Mouse (Mus musculus) embryonic facial prominence, embryonic 14.5 days (tissue): Measurements from ENCODE around the gene Ppp1r37. TPM values are rescaled to one million over a fixed set of nuclear protein-coding genes. Genes with fewer than 3 reads are reported as not detected.

Experiments
- ATAC-seq: fragments of 200-750 bp; cut with Nextera tagmentation; 2 replicates; pipeline ENCODE4 v1.8.0; 2017; ENCODE audit warnings: low read depth, moderate number of reproducible peaks, moderate TSS enrichment
- DNase-seq: peaks from one replicate; pipeline ENCODE4 v3.0.0-alpha.2; 2015; ENCODE audit warnings: low spot score
- H3K27ac ChIP-seq: fragments of 300-500 bp; sonication (generic); replicated peaks from 2 replicates; pipeline ENCODE4 v1.5.1; 2014; ENCODE audit warnings: low read depth, mild to moderate bottlenecking, low read length, moderate library complexity
- H3K27me3 ChIP-seq: fragments of 300-500 bp; sonication (generic); replicated peaks from 2 replicates; pipeline ENCODE4 v1.6.1; 2014; ENCODE audit warnings: low read length; ENCODE audit not compliant: control insufficient read depth, insufficient read depth
- H3K36me3 ChIP-seq: fragments of 300-500 bp; sonication (generic); 2 replicates; pipeline ENCODE4 v1.6.1; 2014; ENCODE audit warnings: low read length, mixed read lengths; ENCODE audit not compliant: control insufficient read depth, insufficient read depth
- H3K4me1 ChIP-seq: fragments of 300-500 bp; sonication (generic); 2 replicates; pipeline ENCODE4 v1.6.1; 2014; ENCODE audit warnings: antibody characterized with exemption, low read length; ENCODE audit not compliant: control insufficient read depth, insufficient read depth
- H3K4me2 ChIP-seq: fragments of 300-500 bp; sonication (generic); 2 replicates; pipeline ENCODE4 v1.6.1; 2014; ENCODE audit warnings: low read depth, mild to moderate bottlenecking, low read length, moderate library complexity, mixed read lengths
- H3K4me3 ChIP-seq: fragments of 300-500 bp; sonication (generic); 2 replicates; pipeline ENCODE4 v1.5.1; 2014; ENCODE audit warnings: low read depth, mild to moderate bottlenecking, low read length
- H3K9ac ChIP-seq: fragments of 300-500 bp; sonication (generic); 2 replicates; pipeline ENCODE4 v1.6.1; 2014; ENCODE audit warnings: low read depth, mild to moderate bottlenecking, low read length, moderate library complexity, mixed read lengths
- H3K9me3 ChIP-seq: fragments of 300-500 bp; sonication (generic); 2 replicates; pipeline ENCODE4 v1.6.1; 2016; ENCODE audit warnings: low read length; ENCODE audit not compliant: control insufficient read depth
- WGBS: fragments of 180-500 bp; shearing (Covaris S2); extraction: QIAGEN DNeasy Blood & Tissue Kit; methylation state at CpG from one replicate; pipeline ENCODE4 v1.1.7; 2014; 5-methylcytosine and 5-hydroxymethylcytosine counted together
- polyA plus RNA-seq: library from polyadenylated mRNA; unstranded; fragments of >200 nt; fragmentation: Nextera tagmentation; extraction: Ambion mirVana; gene quantifications from 2 replicates; pipeline ENCODE4 v1.2.1, GENCODE M21; 2014

Ppp1r37 gene
- polyA plus RNA-seq, 1 experiment from 2014 or later = 5.7 TPM

- Histone ChIP-seq H3K9ac (peak within 1 kb of the TSS; percentile 46), H3K4me3 (peak within 1 kb of the TSS; percentile 43), H3K9me3 (no peaks in the 10 kb centered on the region), H3K4me2 (peak within 1 kb of the TSS; percentile 80), H3K27me3 (peaks cover 32% of the 10 kb centered on the region), H3K36me3 (peaks cover 23% of the 10 kb centered on the region), H3K27ac (no peak within 1 kb of the TSS), H3K4me1 (peaks cover 22% of the 10 kb centered on the region)
- under 1% methylated on average over 45 of the region's 56 CpGs for WGBS
- ATAC-seq = no peak
- no peak for DNase-seq
These were observed 14.4 kb upstream of the Ppp1r37 start, which contains the start of the genes Zfp296 and Gemin7 for GRCm38 (mm10) chr7:19577141-19577852. Gene Zfp296 (plus strand): TSS chr7:19577287. Gene Gemin7 (minus strand): TSS chr7:19577595.

GRCm38 (mm10) chr7:19575559-19575958 lies 12.7 kb upstream of the Ppp1r37 start:
- H3K36me3 ChIP-seq = 0 out of 2 replicates have a peak, but pooled peaks cover 6% of the 10 kb centered on the region
- ATAC-seq (no peak), DNase-seq (no peak)
- no peak overlapping the region for H3K27ac ChIP-seq
- WGBS = 57% methylated on average over 3 of the region's 3 CpGs
- H3K9ac ChIP-seq = no peak overlapping the region
- H3K4me1 ChIP-seq = peaks cover 27% of the 10 kb centered on the region
- no peaks in the 10 kb centered on the region for H3K9me3 ChIP-seq
- no peak overlapping the region for H3K4me2 ChIP-seq
- H3K4me3 ChIP-seq = no peak overlapping the region
- H3K27me3 ChIP-seq = peaks cover 32% of the 10 kb centered on the region

- H3K36me3 ChIP-seq = peaks cover 14% of the 10 kb centered on the region
- peaks cover 29% of the 10 kb centered on the region for H3K27me3 ChIP-seq
- peak overlapping the region; percentile 76 for H3K27ac ChIP-seq
- H3K9me3 ChIP-seq = no peaks in the 10 kb centered on the region
- peaks cover 27% of the 10 kb centered on the region for H3K4me1 ChIP-seq
- WGBS = 21% methylated on average over 16 of the region's 16 CpGs
- peak overlapping the region; percentile 85 for H3K4me2 ChIP-seq
- ATAC-seq (no peak), DNase-seq (no peak)
- peak overlapping the region; percentile 76 for H3K4me3 ChIP-seq
- H3K9ac ChIP-seq = peak overlapping the region; percentile 85
These were observed 10.9 kb upstream of the Ppp1r37 start for GRCm38 (mm10) chr7:19573776-19574140.

GRCm38 (mm10) chr7:19572926-19573775 lies 10.3 kb upstream of the Ppp1r37 start:
- H3K9me3 ChIP-seq = no peaks in the 10 kb centered on the region
- ATAC-seq = peak; percentile 90
- WGBS = under 1% methylated on average over 37 of the region's 53 CpGs

GRCm38 (mm10) chr7:19569647-19570046 lies 6.8 kb upstream of the Ppp1r37 start:
- 0 out of 2 replicates have a peak, but pooled peaks cover 4% of the 10 kb centered on the region for H3K9me3 ChIP-seq
- 71% methylated on average over 3 of the region's 3 CpGs for WGBS
- peaks cover 38% of the 10 kb centered on the region for H3K36me3 ChIP-seq
- no peak for DNase-seq
- H3K27ac ChIP-seq = no peak overlapping the region
- no peak for ATAC-seq
- H3K4me1 ChIP-seq = peaks cover 12% of the 10 kb centered on the region; the same call in 1 of the 2 replicates
- no peak overlapping the region for H3K9ac ChIP-seq
- no peak overlapping the region for H3K4me3 ChIP-seq
- H3K27me3 ChIP-seq = no peaks in the 10 kb centered on the region
- no peak overlapping the region for H3K4me2 ChIP-seq

More at GRCm38 (mm10) chr7:19572926-19573775, 10.3 kb upstream of the Ppp1r37 start:
- Histone ChIP-seq H3K9ac (peak overlapping the region; percentile 85), H3K36me3 (peaks cover 14% of the 10 kb centered on the region), H3K27me3 (peaks cover 23% of the 10 kb centered on the region), H3K27ac (peak overlapping the region; percentile 76), H3K4me3 (peak overlapping the region; percentile 76), H3K4me2 (peak overlapping the region; percentile 85), H3K4me1 (peaks cover 25% of the 10 kb centered on the region)
- peak; percentile 76 for DNase-seq

GRCm38 (mm10) chr7:19567426-19567825 lies 4.5 kb upstream of the Ppp1r37 start:
- 92% methylated on average over 8 of the region's 8 CpGs for WGBS
- peaks cover 48% of the 10 kb centered on the region for H3K36me3 ChIP-seq
- no peak overlapping the region for H3K9ac ChIP-seq
- no peak overlapping the region for H3K4me2 ChIP-seq
- no peak overlapping the region for H3K4me3 ChIP-seq
- ATAC-seq (no peak), DNase-seq (no peak)
- no peaks in the 10 kb centered on the region for H3K27me3 ChIP-seq
- peaks cover 10% of the 10 kb centered on the region; the same call in 1 of the 2 replicates for H3K4me1 ChIP-seq
- no peak overlapping the region for H3K27ac ChIP-seq
- H3K9me3 ChIP-seq = 0 out of 2 replicates have a peak, but pooled peaks cover 4% of the 10 kb centered on the region

GRCm38 (mm10) chr7:19565803-19566202 lies 2.9 kb upstream of the Ppp1r37 start:
- Histone ChIP-seq H3K9me3 (0 out of 2 replicates have a peak, but pooled peaks cover 4% of the 10 kb centered on the region), H3K36me3 (peaks cover 48% of the 10 kb centered on the region), H3K27ac (no peak overlapping the region), H3K4me2 (no peak overlapping the region), H3K27me3 (no peaks in the 10 kb centered on the region), H3K4me3 (no peak overlapping the region), H3K4me1 (peaks cover 9% of the 10 kb centered on the region), H3K9ac (no peak overlapping the region)
- DNase-seq = no peak
- 95% methylated on average over 2 of the region's 2 CpGs for WGBS
- ATAC-seq = no peak

- WGBS = 76% methylated on average over 4 of the region's 4 CpGs
- Histone ChIP-seq H3K36me3 (peaks cover 39% of the 10 kb centered on the region), H3K9me3 (0 out of 2 replicates have a peak, but pooled peaks cover 4% of the 10 kb centered on the region), H3K27ac (no peak overlapping the region), H3K9ac (no peak overlapping the region), H3K4me1 (peaks cover 19% of the 10 kb centered on the region), H3K4me2 (no peak overlapping the region), H3K27me3 (no peaks in the 10 kb centered on the region), H3K4me3 (no peak overlapping the region)
- ATAC-seq (no peak), DNase-seq (no peak)
These were observed 1.6 kb upstream of the Ppp1r37 start for GRCm38 (mm10) chr7:19564455-19564854.
